Mouse (Mus musculus): Measurements from ENCODE around the gene Mfap3.
"Not testable (repeated sequence)": the region's sequence is repeated elsewhere in the genome, so short reads cannot be mapped to it uniquely, and the experiment has no call there.

Mfap3 gene

GRCm38 (mm10) chr11:57529111-57529510 is 10.6 kb downstream of the Mfap3 start:
- no peak for DNase-seq (ENCODE audit: low read depth, low spot score)

DNA sequence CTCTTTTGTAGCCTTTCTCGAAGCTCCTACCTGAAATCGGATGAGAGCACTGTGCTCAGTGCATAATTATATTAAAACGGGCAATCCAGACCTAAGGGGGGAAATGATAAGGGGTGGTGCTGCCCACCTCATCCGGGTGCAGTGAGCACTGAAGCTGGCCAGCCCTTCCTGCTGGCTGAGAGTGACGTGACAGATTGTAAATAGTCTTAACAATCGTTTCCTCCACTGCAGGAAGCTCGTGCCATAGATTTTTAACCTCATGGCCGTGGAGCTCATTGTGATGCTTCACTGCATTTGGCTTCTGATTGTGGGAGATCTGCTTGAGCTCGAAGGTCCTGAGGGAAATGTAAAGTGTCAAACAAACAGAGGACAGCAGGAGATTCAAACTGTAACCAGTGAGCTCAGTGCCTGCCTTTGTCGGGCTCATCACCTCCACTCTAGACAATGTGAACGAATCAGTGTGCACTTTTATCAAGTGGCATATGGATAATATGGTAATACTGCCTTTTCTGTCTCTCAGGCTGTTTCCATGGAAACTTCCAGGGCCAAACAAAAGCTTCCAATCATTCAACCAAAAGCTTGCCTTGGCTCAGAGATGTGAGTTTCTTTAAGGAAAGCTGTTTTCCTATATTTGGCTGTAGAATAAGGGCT is 13.0 kb downstream of the Mfap3 start:
- DNase-seq (ENCODE audit: low read depth, low spot score), result peak; percentile 35

DNA sequence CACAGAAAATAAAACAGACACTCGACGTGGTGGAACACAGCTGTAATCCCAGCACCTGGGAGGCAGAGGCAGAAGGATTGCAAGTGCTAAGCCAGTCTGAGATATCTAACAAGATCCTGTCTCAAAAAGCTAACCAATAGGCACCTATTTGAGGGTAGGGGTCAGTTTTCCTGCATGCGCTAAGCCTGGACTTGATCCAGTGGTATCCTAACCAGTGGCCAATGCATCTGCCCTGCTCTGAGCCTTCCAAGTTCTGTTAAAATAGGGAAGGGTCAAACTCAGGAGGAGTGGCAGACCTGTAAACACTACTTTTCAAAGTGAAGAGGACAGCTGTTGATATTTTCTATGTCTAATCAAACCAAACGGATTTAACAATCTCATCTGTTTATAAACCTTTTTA is 13.8 kb downstream of the Mfap3 start:
- DNase-seq (ENCODE audit: low read depth, low spot score), result no peak

DNA sequence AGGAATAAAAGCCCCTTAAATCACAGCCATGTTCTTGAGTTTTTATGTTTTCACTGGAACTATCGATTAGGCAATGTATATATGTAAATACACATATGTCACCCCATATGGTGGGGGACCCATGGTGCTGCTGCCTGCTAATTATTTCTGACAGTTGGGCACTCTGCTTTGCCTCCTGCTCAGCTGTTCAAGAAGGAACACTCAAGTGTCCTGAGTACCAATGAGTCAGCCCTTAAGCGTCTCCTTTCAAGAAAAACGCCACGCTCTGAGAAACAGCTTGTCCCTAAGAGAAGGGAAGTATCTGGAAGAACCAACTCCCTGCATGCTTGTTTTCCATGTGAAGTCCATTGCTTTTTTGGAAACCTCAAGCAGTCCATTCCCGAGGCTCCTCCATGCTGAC is 17.4 kb downstream of the Mfap3 start:
- no peak for DNase-seq (ENCODE audit: low read depth, low spot score)

- no peak for DNase-seq (ENCODE audit: low read depth, low spot score)
Measured at GRCm38 (mm10) chr11:57539841-57540418, 21.5 kb downstream of the Mfap3 start.

DNA sequence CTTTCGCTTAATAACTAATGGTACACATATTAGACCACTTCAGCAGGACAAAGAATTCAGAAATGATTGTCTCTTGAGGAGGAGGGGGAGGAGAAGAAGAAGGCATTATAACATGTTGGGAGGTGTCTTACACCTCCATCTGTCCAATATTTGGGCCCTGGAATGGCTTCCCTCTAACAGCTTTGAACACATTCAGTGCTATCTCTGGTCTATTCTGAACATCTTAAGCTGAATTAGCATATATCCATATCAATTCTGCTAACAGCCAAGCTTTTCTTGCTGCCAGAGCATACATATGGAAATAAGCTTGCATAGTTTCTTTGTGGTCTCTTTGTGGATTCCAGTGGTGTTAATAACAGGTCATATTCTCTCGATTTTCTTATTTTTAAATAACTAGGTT is 22.2 kb downstream of the Mfap3 start:
- no peak for DNase-seq (ENCODE audit: low read depth, low spot score)

DNA sequence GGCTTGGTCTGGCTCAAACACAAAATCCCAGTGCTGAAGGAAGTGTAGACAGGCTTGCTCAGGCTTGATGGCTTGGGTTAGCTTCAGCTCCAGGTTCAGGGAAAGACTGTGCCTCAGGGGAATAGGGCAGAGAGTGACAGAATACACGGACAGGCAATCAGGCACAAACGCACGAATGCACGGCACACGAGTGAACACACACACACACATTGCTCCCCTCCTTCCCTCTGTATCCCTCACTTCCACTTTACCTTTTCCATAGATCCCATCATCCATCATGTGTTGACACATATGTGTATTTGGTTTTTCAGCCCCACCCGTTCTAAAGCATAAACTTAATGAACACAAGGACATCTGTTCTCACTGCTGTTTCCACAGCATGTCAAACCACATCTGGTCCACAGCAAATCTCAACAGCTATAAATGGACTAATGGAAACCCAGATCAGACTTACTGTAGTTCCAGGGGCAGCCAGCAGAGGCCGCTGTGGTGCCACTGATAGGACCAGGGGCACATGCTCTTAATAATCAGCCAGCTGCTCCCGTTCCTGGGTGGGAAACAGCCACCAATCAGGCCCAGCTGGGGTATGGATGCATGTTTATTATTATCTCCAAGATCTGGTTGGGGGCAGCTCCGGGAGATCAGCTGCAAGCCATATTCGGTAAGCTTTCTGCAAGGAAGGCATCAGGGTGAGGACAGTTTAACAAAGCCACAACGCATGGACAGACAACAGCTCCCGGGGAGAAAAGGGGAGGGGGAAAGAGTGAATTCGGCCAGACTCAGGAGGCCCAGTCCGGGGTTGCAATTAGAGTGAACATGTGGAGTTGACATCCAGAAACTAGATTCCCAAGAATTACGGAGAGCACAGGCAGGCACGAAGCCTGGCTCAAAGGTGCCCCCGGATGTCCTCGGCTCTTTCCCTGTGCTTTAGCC is 30.4 kb downstream of the Mfap3 start:
- peak; percentile 34 for DNase-seq (ENCODE audit: low read depth, low spot score)

GRCm38 (mm10) chr11:57550230-57550629 is 31.8 kb downstream of the Mfap3 start:
- no peak for DNase-seq (ENCODE audit: low read depth, low spot score)

DNA sequence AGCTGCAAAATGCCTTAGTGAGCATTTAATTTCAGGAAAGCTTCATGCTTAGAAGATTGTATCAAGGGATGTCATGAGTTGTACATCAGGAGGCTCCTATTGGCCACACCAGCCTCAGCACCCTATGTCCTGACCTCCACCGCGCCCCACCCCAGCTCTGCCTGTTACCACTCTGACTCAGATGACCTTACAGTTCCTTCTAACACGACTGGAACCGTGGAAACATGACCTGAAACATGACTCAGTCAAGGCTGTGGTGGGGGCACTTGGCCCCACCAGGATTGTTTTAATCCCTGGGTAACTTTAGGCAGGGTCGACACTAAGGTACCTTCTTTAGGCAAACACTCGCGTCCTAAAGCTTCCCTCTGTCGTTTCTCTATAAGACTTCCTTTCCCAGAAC is 32.6 kb downstream of the Mfap3 start:
- no peak for DNase-seq (ENCODE audit: low read depth, low spot score)

GRCm38 (mm10) chr11:57553015-57553780 is 34.7 kb downstream of the Mfap3 start:
- DNase-seq (ENCODE audit: low read depth, low spot score), result no peak

DNA sequence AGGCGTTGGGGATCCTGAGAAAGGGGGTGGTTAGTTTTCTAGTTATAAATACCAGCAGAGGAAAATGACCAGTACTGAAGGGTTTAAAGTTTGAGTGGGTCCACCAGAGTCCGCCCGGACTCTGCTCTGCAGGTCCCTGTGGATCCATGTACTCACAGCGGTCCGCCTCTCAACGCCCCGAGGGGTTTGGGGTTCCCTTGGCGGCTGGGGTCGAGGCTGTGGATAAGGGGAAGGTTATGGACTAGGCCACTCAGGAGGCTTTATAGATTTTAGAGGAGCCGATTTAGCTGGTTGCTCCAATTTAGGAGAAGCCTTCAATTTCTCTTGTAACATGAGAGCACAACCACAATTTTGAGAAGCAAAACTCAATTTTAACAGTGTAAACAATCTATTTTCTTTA is 39.5 kb downstream of the Mfap3 start:
- DNase-seq (ENCODE audit: low read depth, low spot score), result not testable (repeated sequence)

GRCm38 (mm10) chr11:57564564-57564963 is 46.1 kb downstream of the Mfap3 start:
- DNase-seq (ENCODE audit: low read depth, low spot score), result no peak

DNA sequence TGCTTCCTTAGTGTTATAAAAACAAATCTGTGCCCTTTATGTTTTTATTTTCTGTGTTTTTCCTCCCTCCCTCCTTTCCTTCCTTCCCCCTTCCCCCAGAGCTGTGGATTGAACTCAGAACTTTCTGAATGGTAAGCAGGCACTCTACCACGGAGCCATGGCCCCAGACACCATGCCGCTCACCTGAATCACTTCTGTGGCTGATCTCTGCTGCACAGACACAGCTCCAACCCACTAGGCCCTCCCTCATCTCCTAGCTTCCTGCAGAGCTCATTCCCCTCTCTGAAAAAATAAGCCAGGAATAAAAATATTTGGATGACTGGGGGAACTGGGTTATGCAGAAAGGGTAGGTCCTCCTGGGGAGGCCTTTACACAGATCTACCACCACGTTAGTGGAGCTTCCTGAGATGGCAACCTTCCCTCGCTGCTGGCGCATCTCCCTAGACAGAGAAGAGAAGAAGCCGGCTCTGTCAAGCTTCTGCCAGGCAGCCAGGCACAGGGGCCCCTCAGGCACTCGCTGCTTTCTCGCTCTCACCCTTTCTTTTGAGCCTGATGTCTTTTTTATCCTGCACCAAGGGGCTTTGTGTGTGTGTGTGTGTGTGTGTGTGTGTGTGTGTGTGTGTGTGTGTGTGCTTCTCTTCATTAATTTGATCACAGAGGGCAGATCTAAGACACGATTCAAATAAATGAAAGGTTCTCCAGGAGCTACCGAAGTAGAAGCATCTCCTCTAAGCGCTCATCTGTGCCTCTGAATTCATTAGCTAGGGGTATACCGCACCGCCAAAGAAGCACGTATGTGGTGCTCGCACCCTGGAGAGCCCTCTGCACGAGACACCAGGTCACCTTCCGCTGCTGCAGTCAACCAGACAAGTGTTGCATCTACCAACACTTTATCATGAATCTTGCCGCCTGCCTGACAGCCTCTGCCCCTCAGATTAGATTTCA is 47.9 kb downstream of the Mfap3 start:
- no peak for DNase-seq (ENCODE audit: low read depth, low spot score)

DNA sequence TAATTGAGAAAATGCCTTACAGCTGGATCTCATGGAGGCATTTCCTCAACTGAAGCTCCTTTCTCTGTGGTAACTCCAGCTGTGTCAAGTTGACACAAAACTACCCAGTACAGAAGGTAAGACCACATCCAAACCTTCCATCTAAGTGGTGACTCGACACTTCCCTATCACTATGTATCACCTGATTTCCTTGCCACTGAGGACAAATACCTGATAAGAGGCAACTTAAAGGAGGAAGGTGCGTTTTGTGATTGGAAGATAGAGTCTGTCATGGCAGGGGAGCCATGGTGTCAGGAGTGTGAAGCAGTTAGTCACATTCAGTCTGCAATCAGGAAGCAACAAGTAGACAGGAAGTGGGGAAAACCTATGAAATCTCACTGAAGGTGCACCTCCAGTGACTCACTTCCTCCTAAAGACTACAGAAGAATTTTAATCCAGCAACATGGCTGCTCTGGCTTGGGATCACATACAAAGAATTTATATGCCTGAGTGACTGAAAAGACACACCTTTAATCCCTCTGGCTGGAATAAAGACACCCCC is 50.6 kb downstream of the Mfap3 start:
- no peak for DNase-seq (ENCODE audit: low read depth, low spot score)

- DNase-seq (ENCODE audit: low read depth, low spot score), result no peak
Measured at GRCm38 (mm10) chr11:57571035-57571434, 52.6 kb downstream of the Mfap3 start.

- DNase-seq (ENCODE audit: low read depth, low spot score), result no peak
Measured at GRCm38 (mm10) chr11:57573686-57574274, 55.3 kb downstream of the Mfap3 start.

GRCm38 (mm10) chr11:57576871-57577515 is 58.5 kb downstream of the Mfap3 start:
- no peak for DNase-seq (ENCODE audit: low read depth, low spot score)

- DNase-seq (ENCODE audit: low read depth, low spot score), result no peak
Measured at GRCm38 (mm10) chr11:57582818-57583635, 64.6 kb downstream of the Mfap3 start.
